Mouse (Mus musculus) heart, adult 2 months (tissue): Measurements from ENCODE around the gene Tesmin. TPM values are rescaled to one million over a fixed set of nuclear protein-coding genes. Genes with fewer than 3 reads are reported as not detected.

ENCODE experiments used
- DNase-seq, 2 experiments: peaks; one replicate each; pipeline ENCODE4 v3.0.0; 2021
- H3K27ac ChIP-seq: fragments of 200-600 bp; 2 replicates; pipeline ENCODE4 v1.8.1; 2022
- H3K27me3 ChIP-seq: fragments of 200-500 bp; 2 replicates; pipeline ENCODE4 v1.6.1; 2012; ENCODE audit warnings: mild to moderate bottlenecking, low read length, inconsistent platforms, mixed read lengths; ENCODE audit not compliant: control insufficient read depth, insufficient read depth
- H3K36me3 ChIP-seq: fragments of 200-500 bp; 2 replicates; pipeline ENCODE4 v1.6.1; 2012; ENCODE audit warnings: low read length, inconsistent platforms; ENCODE audit not compliant: control insufficient read depth, insufficient read depth
- H3K4me1 ChIP-seq: fragments of 200-500 bp; 2 replicates; pipeline ENCODE4 v1.6.1; 2011; ENCODE audit warnings: low read length; ENCODE audit not compliant: control insufficient read depth, insufficient read depth
- H3K4me3 ChIP-seq: fragments of 200-600 bp; 2 replicates; pipeline ENCODE4 v1.8.1; 2022
- H3K79me2 ChIP-seq: fragments of 200-500 bp; replicated peaks from 2 replicates; pipeline ENCODE4 v1.6.1; 2012; ENCODE audit warnings: mild to moderate bottlenecking, inconsistent platforms, low read length, moderate library complexity, mixed read lengths; ENCODE audit not compliant: control insufficient read depth, insufficient read depth
- H3K9ac ChIP-seq: fragments of 200-500 bp; 2 replicates; pipeline ENCODE4 v1.6.1; 2012; ENCODE audit warnings: low read depth, mild to moderate bottlenecking, control low read depth, inconsistent platforms, low read length, mixed read lengths
- CTCF ChIP-seq: fragments of 200-600 bp; IDR thresholded peaks from 2 replicates; pipeline ENCODE4 v1.8.1; 2022; ENCODE audit warnings: antibody characterized with exemption, mild to moderate bottlenecking, moderate library complexity
- EP300 ChIP-seq: fragments of 200-500 bp; IDR thresholded peaks from 2 replicates; pipeline ENCODE4 v1.6.1; 2011; ENCODE audit warnings: low read depth, low read length, control low read depth; ENCODE audit not compliant: insufficient read depth
- POLR2A ChIP-seq: fragments of 200-500 bp; IDR thresholded peaks from 2 replicates; pipeline ENCODE4 v1.6.1; 2011; ENCODE audit warnings: mild to moderate bottlenecking, low read depth, low read length, control low read depth; ENCODE audit not compliant: insufficient read depth
- WGBS: fragments of 180-500 bp; shearing (Covaris S2); methylation state at CpG from one replicate; pipeline ENCODE4 v1.1.7; 2018; 5-methylcytosine and 5-hydroxymethylcytosine counted together
- intact Hi-C: fragments of 180-260 bp; cut with DNase I; formaldehyde crosslinking; loops from one replicate; pipeline ENCODE4 v1.15.1; 2025
- polyA plus RNA-seq: library from polyadenylated mRNA; depleted of rRNA; stranded (reverse); fragments of >200 nt; gene quantifications from 2 replicates; pipeline ENCODE4 v1.2.3, GENCODE M21; 2012
- total RNA-seq, 2 experiments: library from RNA; stranded (reverse); gene quantifications; 2 replicates each; pipeline ENCODE4 v1.2.3; 2021

Gene Tesmin
- total and polyA plus RNA-seq, 3 experiments, result 1.8 to 2.6 (median 2.5) TPM

- Histone ChIP-seq H3K36me3 (peaks cover 3% of the 10 kb centered on the region), H3K4me1 (peaks cover 10% of the 10 kb centered on the region), H3K27me3 (no peaks in the 10 kb centered on the region), H3K9ac (no peak overlapping the region), H3K4me3 (no peak overlapping the region), H3K79me2 (no peaks in the 10 kb centered on the region), H3K27ac (peak overlapping the region; percentile 68)
- intact Hi-C loops, result loop anchor here (2.0 kb wide), 2 partner anchors 29 to 61 kb away; no protein-coding TSS in a partner anchor
- DNase-seq, result peak; percentile 78 to 88
- TF ChIP-seq POLR2A (no peak), EP300 (peak; percentile 90), CTCF (no peak)
- 17% methylated on average over 7 of the region's 7 CpGs for WGBS
Measured at GRCm38 (mm10) chr19:3353415-3354111, 35.1 kb upstream of the Tesmin start.

- no peak for DNase-seq
- intact Hi-C loops, result loop anchor here (2.0 kb wide), 2 partner anchors 30 to 62 kb away; no protein-coding TSS in a partner anchor
- TF ChIP-seq CTCF (peak; percentile 74), POLR2A (no peak), EP300 (no peak)
- Histone ChIP-seq H3K27ac (no peak overlapping the region), H3K79me2 (no peaks in the 10 kb centered on the region), H3K4me3 (no peak overlapping the region), H3K9ac (no peak overlapping the region), H3K27me3 (no peaks in the 10 kb centered on the region), H3K4me1 (peaks cover 10% of the 10 kb centered on the region), H3K36me3 (peaks cover 3% of the 10 kb centered on the region)
- 72% methylated on average over 5 of the region's 5 CpGs for WGBS
Measured at GRCm38 (mm10) chr19:3355096-3355495, 33.6 kb upstream of the Tesmin start.

- peaks cover 3% of the 10 kb centered on the region for H3K36me3 ChIP-seq
Measured at GRCm38 (mm10) chr19:3356516-3356915, 32.1 kb upstream of the Tesmin start.

GRCm38 (mm10) chr19:3357620-3358019 is 31.0 kb upstream of the Tesmin start:
- intact Hi-C loops, result no loop called here
- H3K36me3 ChIP-seq, result peaks cover 2% of the 10 kb centered on the region
- no peak overlapping the region for H3K9ac ChIP-seq
- H3K27ac ChIP-seq, result no peak overlapping the region
- WGBS, result 79% methylated on average over 4 of the region's 4 CpGs
- no peak for DNase-seq
- H3K27me3 ChIP-seq, result no peaks in the 10 kb centered on the region
- TF ChIP-seq POLR2A, result no peak
- peak; percentile 25 for TF ChIP-seq CTCF
- no peaks in the 10 kb centered on the region for H3K79me2 ChIP-seq
- H3K4me1 ChIP-seq, result peaks cover 10% of the 10 kb centered on the region
- no peak overlapping the region for H3K4me3 ChIP-seq

More at GRCm38 (mm10) chr19:3356516-3356915, 32.1 kb upstream of the Tesmin start:
- 88% methylated on average over 5 of the region's 5 CpGs for WGBS
- Histone ChIP-seq H3K27ac (no peak overlapping the region), H3K79me2 (no peaks in the 10 kb centered on the region), H3K4me1 (peaks cover 12% of the 10 kb centered on the region), H3K9ac (no peak overlapping the region), H3K27me3 (no peaks in the 10 kb centered on the region), H3K4me3 (no peak overlapping the region)
- no peak for DNase-seq
- TF ChIP-seq CTCF, result no peak
- TF ChIP-seq EP300, result no peak
- TF ChIP-seq POLR2A, result no peak
- intact Hi-C loops, result no loop called here

- Histone ChIP-seq H3K9ac (no peak overlapping the region), H3K27me3 (no peaks in the 10 kb centered on the region), H3K36me3 (no peaks in the 10 kb centered on the region), H3K27ac (no peak overlapping the region), H3K4me3 (no peak overlapping the region), H3K4me1 (peaks cover 2% of the 10 kb centered on the region), H3K79me2 (no peaks in the 10 kb centered on the region)
- 64% methylated on average over 13 of the region's 13 CpGs for WGBS
- TF ChIP-seq EP300 (no peak), CTCF (peak; percentile 38), POLR2A (no peak)
- DNase-seq, result no peak
- intact Hi-C loops, result no loop called here
Measured at GRCm38 (mm10) chr19:3359841-3360588, 28.6 kb upstream of the Tesmin start.

GRCm38 (mm10) chr19:3363510-3363909 is 25.1 kb upstream of the Tesmin start:
- WGBS, result 83% methylated on average over 4 of the region's 4 CpGs
- Histone ChIP-seq H3K27ac (no peak overlapping the region), H3K4me1 (peaks cover 2% of the 10 kb centered on the region), H3K9ac (no peak overlapping the region), H3K79me2 (no peaks in the 10 kb centered on the region), H3K36me3 (no peaks in the 10 kb centered on the region), H3K27me3 (no peaks in the 10 kb centered on the region), H3K4me3 (no peak overlapping the region)
- TF ChIP-seq POLR2A, result no peak
- no peak for TF ChIP-seq CTCF
- no peak for DNase-seq
- intact Hi-C loops, result no loop called here
